Mouse (Mus musculus): ENCODE results near the gene Anks1. TPM values are rescaled to one million over a fixed set of nuclear protein-coding genes. Genes with fewer than 3 reads are reported as not detected.
"Not testable (repeated sequence)": the region's sequence is repeated elsewhere in the genome, so short reads cannot be mapped to it uniquely, and the experiment has no call there.

The Anks1 gene
- polyA plus RNA-seq, 1 experiment = 19.1 TPM

DNA sequence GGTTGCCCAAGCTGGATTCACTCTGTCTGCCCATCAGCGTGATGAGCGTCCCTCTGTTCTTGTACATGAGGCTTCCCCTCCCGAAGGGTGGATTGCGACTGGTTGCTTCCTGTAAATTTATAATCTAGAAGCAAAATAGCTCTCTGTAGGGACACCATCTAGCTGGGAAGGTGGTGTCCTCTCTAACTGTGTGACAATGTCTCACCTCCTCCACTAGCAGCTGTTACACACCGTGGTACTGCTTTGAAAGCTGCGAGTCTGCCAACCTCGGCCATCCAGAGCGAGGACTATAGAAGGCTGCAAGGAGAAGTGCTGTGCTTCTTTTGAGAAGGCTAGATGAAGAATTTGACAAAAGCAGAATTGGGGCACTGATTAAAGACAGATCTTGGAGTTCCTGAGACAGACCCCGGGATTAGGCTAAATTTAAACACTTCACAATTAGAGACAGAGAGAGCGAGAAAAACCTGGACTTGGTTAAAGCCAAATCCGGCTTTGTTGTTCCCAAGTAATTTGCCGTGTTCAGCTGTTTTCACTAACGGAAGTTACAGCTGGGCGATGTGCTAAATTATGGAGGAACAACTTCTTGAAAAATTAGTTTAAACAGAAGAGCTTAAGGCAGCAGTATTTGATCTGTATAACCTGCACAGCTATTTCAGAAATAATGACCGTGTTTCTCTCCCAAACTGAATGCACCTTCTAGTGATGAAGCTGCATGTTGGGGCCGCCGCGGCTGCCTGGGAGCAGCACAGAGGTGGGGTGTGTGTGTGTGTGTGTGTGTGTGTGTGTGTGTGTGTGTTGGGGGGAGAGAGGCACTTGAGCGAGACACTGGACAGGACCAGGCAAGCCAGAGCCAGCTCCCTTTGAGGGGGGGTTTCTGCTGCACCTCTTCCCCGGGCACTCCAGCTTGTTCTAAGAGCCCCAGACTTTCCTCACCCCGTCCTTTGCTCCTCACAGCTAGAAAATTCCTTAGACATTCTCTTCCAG lies 51.3 kb downstream of the Anks1 start:
- Histone ChIP-seq H3K4me1 (peaks cover 26% of the 10 kb centered on the region), H3K36me3 (replicated peaks; ENCODE audit: low read length) (no peaks in the 10 kb centered on the region), H3K9me3 (no peaks in the 10 kb centered on the region), H3K4me3 (replicated peaks) (no peak overlapping the region), H3K27me3 (replicated peaks) (no peaks in the 10 kb centered on the region)
- TF ChIP-seq GATA1 (IDR thresholded peaks at IDR 0.05; ENCODE audit: borderline replicate concordance, low read length) = no peak
- TF ChIP-seq FLI1 (IDR thresholded peaks at IDR 0.05; ENCODE audit: low read length) = no peak

DNA sequence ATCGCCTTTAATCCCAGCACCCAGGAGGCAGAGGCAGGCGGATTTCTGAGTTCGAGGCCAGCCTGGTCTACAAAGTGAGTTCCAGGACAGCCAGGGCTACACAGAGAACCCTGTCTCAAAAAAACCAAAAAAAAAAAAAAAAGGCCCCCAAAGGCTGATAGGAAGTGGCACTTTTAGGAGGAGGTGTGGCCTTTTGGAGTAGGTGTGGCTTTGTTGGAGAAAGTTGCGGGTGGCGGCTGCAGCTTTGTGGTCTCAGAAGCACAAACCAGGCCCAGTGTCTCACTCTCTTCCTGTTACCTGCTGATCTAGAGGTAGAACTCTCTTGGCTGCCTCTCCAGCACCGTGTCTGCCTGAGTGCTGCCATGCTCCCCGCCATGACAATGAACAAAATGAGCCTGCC lies 54.0 kb downstream of the Anks1 start:
- not testable (repeated sequence) for H3K9me3 ChIP-seq; H3K4me3 ChIP-seq (replicated peaks); H3K36me3 ChIP-seq (replicated peaks; ENCODE audit: low read length); H3K27me3 ChIP-seq (replicated peaks)
- H3K4me1 ChIP-seq = peaks cover 44% of the 10 kb centered on the region

DNA sequence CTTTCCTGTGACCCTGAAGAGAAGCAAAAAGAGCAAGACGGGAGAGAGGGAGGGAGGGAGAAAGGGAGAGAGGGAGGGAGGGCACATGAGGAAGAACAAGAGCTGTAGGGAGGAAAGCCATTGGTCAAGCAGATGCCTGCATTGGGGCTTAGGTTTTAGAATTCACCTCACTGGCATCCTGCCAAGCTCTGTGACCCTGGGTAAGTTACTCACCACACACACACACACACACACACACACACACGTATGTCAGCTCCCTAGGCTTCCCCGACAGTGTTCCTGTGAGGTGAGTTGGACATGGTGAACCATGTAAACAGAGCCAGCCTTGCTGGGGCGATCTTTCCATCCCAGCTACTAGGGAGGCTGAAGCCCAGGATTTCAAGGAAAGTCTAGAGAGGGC lies 55.5 kb downstream of the Anks1 start:
- H3K36me3 ChIP-seq (replicated peaks; ENCODE audit: low read length) = no peaks in the 10 kb centered on the region
- TF ChIP-seq GATA1 (IDR thresholded peaks at IDR 0.05; ENCODE audit: borderline replicate concordance, low read length) (no peak), FLI1 (IDR thresholded peaks at IDR 0.05; ENCODE audit: low read length) (no peak)
- no peak overlapping the region for H3K4me3 ChIP-seq (replicated peaks)
- peaks cover 53% of the 10 kb centered on the region for H3K4me1 ChIP-seq
- H3K9me3 ChIP-seq = no peaks in the 10 kb centered on the region
- no peaks in the 10 kb centered on the region for H3K27me3 ChIP-seq (replicated peaks)

DNA sequence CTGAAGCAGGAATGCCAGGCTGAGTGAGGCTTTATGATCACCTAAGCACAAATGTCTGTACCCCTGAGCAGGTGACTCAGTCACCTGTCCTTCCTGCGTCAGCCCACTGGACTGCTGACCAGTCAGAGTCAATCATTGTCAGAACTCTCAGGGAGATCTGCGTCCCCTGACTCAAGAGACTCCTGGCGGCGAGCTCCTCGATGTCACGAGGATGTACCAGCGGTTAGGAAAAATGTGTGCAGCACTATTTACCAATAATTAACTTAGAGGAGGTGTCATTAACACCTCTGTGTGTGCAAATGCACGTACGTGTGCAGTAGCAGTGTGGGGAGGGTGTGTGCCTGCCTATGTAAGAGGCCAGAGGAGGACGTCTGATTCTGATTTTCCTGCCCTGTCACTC lies 56.2 kb downstream of the Anks1 start:
- TF ChIP-seq FLI1 (IDR thresholded peaks at IDR 0.05; ENCODE audit: low read length) (no peak), GATA1 (IDR thresholded peaks at IDR 0.05; ENCODE audit: borderline replicate concordance, low read length) (no peak)
- Histone ChIP-seq H3K4me3 (replicated peaks) (no peak overlapping the region), H3K27me3 (replicated peaks) (peaks cover 2% of the 10 kb centered on the region), H3K9me3 (no peaks in the 10 kb centered on the region), H3K36me3 (replicated peaks; ENCODE audit: low read length) (no peaks in the 10 kb centered on the region), H3K4me1 (peaks cover 60% of the 10 kb centered on the region)

DNA sequence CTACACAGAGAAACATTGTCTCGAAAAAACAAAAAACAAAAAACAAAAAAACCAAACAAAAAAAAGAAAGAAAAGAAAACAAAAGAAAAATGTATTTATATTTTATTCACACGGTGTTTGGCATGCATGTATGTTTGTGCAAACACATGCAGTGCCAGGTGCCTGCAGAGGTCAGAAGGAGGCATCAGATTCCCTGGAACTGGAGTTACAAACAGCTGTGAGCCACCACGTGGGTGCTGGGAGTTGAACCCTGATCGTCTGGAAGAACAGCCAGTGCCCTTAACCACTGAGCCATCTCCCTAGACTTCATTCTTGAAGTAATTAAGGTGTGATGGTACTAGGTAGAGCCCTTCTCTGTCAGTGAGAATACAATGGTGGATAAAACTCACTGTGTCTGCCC lies 57.0 kb downstream of the Anks1 start:
- Histone ChIP-seq H3K27me3 (replicated peaks) (peaks cover 3% of the 10 kb centered on the region), H3K4me3 (replicated peaks) (no peak overlapping the region), H3K4me1 (peaks cover 63% of the 10 kb centered on the region), H3K36me3 (replicated peaks; ENCODE audit: low read length) (no peaks in the 10 kb centered on the region), H3K9me3 (no peaks in the 10 kb centered on the region)
- TF ChIP-seq FLI1 (IDR thresholded peaks at IDR 0.05; ENCODE audit: low read length) (no peak), GATA1 (IDR thresholded peaks at IDR 0.05; ENCODE audit: borderline replicate concordance, low read length) (no peak)

DNA sequence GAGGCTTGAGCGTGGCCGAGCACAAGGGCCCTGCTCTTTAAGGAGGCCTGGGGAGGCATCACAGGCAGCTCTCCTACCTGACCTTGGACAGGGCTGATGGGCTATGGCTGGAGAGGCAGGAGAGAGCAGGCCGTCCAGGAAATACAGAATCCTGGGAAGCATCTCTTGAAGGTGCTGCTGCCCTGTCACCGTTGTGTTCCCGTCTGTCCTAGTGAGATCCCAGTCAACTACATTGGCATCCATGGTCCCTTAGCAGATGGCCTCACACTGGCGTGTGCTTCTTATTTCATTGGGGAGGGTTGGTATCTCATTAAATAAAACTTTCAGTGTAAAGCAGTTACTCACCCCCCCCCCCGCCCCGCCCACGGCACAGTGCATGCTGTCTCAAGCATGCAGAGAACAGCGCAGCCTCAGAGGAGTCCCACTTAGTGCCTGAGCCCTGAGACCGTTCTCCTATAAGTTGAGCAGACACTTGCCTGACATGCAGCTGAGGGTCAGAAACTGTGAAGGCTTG lies 57.5 kb downstream of the Anks1 start:
- TF ChIP-seq GATA1 (IDR thresholded peaks at IDR 0.05; ENCODE audit: borderline replicate concordance, low read length) = no peak
- no peak for TF ChIP-seq FLI1 (IDR thresholded peaks at IDR 0.05; ENCODE audit: low read length)
- H3K4me1 ChIP-seq = peaks cover 63% of the 10 kb centered on the region
- peaks cover 5% of the 10 kb centered on the region for H3K27me3 ChIP-seq (replicated peaks)
- H3K9me3 ChIP-seq = no peaks in the 10 kb centered on the region
- no peak overlapping the region for H3K4me3 ChIP-seq (replicated peaks)
- no peaks in the 10 kb centered on the region for H3K36me3 ChIP-seq (replicated peaks; ENCODE audit: low read length)

DNA sequence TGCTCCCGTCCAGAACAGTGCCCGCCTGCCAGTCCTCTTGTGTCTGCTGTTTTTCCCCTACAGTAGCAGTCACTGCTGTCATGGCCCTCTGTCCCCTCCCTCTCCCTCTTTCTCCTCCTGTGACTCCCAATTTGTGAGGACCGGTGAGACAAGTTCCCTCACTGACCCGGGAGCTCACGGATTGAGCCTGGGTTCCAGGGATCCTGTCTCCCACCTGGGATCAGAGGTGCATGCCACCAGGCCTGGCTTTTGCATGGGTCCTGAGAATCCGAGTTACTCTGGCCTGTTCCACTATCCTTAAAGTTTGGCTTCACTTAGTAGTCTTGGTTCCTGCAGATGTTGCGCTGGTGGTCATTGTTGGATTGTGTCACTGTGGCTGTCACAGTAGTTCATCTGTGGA lies 58.4 kb downstream of the Anks1 start:
- TF ChIP-seq FLI1 (IDR thresholded peaks at IDR 0.05; ENCODE audit: low read length) (no peak), GATA1 (IDR thresholded peaks at IDR 0.05; ENCODE audit: borderline replicate concordance, low read length) (no peak)
- Histone ChIP-seq H3K4me3 (replicated peaks) (no peak overlapping the region), H3K4me1 (peaks cover 56% of the 10 kb centered on the region), H3K36me3 (replicated peaks; ENCODE audit: low read length) (no peaks in the 10 kb centered on the region), H3K27me3 (replicated peaks) (peaks cover 5% of the 10 kb centered on the region), H3K9me3 (no peaks in the 10 kb centered on the region)

DNA sequence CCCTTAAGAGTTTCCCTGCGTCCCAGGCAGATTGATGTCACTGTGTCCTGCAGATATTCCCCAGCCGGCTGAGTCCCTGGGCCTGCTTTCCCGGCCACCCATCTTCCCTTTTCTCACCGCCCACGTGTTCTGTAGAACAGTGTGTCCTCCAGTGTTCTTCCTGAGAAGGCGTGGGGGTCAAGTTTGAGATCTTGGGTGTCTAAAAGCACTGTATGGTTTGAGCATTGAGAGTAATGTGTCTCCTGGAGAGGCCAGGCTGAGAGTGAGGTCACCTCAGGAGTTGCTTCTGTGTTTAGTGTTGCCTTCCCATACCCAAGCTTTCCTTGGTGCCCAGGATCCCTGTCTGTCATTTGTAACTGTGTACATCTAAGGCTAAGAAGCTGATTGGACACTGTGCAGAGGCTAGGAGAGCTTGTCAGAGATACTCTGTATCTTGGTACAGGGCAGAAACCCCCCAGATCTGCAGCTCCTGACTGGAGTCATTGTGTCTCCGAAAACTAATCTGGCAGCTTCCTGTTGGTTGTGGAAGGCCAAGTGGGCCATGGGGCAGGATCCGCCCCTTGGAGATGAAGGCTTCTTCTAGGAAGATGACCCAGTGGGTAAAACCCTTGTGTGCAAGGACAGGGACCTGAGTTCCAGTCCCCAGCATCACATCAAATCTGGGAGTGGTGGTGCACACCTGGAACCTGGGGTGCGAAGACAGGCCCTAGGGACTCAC lies 59.1 kb downstream of the Anks1 start:
- H3K36me3 ChIP-seq (replicated peaks; ENCODE audit: low read length) = no peaks in the 10 kb centered on the region
- H3K27me3 ChIP-seq (replicated peaks) = peaks cover 5% of the 10 kb centered on the region
- peaks cover 54% of the 10 kb centered on the region for H3K4me1 ChIP-seq
- no peak overlapping the region for H3K4me3 ChIP-seq (replicated peaks)
- no peak for TF ChIP-seq GATA1 (IDR thresholded peaks at IDR 0.05; ENCODE audit: borderline replicate concordance, low read length)
- no peak for TF ChIP-seq FLI1 (IDR thresholded peaks at IDR 0.05; ENCODE audit: low read length)
- H3K9me3 ChIP-seq = no peaks in the 10 kb centered on the region

DNA sequence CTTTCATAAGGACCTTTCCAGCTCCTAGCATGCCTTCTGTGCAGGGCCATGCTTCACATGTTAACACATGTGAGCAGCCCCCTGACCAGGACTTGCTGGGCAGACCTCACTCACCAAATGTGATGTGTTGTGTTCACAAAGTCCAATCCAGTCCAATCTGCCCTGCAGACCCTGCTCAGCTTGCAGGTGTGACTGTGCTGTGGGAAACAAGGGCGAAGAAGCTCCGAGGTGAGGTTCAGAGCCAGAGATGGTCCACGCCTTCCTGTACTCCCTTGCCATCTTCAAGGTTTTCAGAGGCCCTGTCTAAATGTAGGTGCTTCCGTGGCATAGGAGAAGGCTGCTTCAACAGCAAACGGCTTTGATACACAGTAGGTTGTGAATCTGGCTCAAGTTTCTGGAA lies 59.8 kb downstream of the Anks1 start:
- TF ChIP-seq FLI1 (IDR thresholded peaks at IDR 0.05; ENCODE audit: low read length) = no peak
- TF ChIP-seq GATA1 (IDR thresholded peaks at IDR 0.05; ENCODE audit: borderline replicate concordance, low read length) = no peak
- Histone ChIP-seq H3K4me3 (replicated peaks) (no peak overlapping the region), H3K36me3 (replicated peaks; ENCODE audit: low read length) (no peaks in the 10 kb centered on the region), H3K27me3 (replicated peaks) (peaks cover 5% of the 10 kb centered on the region), H3K9me3 (no peaks in the 10 kb centered on the region), H3K4me1 (peaks cover 50% of the 10 kb centered on the region)

DNA sequence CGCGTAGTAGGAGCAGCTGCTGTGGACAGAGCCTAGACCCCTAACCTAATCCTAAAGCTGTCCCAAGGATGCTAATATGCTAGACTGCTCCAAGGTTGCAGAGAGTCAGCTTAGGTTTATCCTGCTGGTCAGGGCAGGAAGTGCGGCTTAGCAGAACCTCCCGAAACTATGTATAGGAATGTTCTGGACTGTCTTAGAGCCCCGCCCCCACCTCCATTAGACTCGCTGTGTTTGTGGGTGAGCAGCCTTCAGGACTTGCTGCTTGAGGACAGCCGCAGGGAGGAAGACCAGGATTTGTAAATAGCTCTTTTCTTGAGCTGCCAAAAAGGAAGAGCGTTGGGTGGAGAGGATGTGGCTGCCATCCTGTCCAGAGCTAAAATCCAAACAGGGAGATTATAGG lies 60.3 kb downstream of the Anks1 start:
- TF ChIP-seq GATA1 (IDR thresholded peaks at IDR 0.05; ENCODE audit: borderline replicate concordance, low read length) = no peak
- TF ChIP-seq FLI1 (IDR thresholded peaks at IDR 0.05; ENCODE audit: low read length) = no peak
- no peaks in the 10 kb centered on the region for H3K9me3 ChIP-seq
- peaks cover 5% of the 10 kb centered on the region for H3K27me3 ChIP-seq (replicated peaks)
- H3K36me3 ChIP-seq (replicated peaks; ENCODE audit: low read length) = no peaks in the 10 kb centered on the region
- peaks cover 48% of the 10 kb centered on the region for H3K4me1 ChIP-seq
- H3K4me3 ChIP-seq (replicated peaks) = no peak overlapping the region

All from megakaryocyte, embryonic 14.5 days (primary cell).